Mouse (Mus musculus) myocyte (in vitro differentiated cells): Measurements from ENCODE around the gene Gm17428.

Experiments
- CEBPB ChIP-seq: IDR thresholded peaks from 2 replicates; pipeline ENCODE4 v1.6.1; 2011; ENCODE audit warnings: mild to moderate bottlenecking, moderate library complexity; ENCODE audit not compliant: poor library complexity, insufficient read depth, severe bottlenecking
- E2F4 ChIP-seq: IDR thresholded peaks from one replicate; pipeline ENCODE4 v1.6.1; 2011; ENCODE audit warnings: mild to moderate bottlenecking, control low read depth, moderate library complexity; ENCODE audit not compliant: insufficient read depth
- MAX ChIP-seq: IDR thresholded peaks from one replicate; pipeline ENCODE4 v1.6.1; 2011; ENCODE audit warnings: low read depth, mild to moderate bottlenecking, control low read depth
- MYOD1 ChIP-seq, 3 experiments: IDR thresholded peaks; one replicate each; pipeline ENCODE4 v1.6.1; 2011; ENCODE audit warnings: control low read depth in 2 of 3, low read depth in 2 of 3, mild to moderate bottlenecking in 2 of 3, moderate library complexity in 1 of 3; ENCODE audit not compliant: insufficient read length in 2 of 3, control insufficient read depth in 1 of 3
- MYOG ChIP-seq, 3 experiments: IDR thresholded peaks; one replicate each; pipeline ENCODE4 v1.6.1; 2011; ENCODE audit warnings: control low read depth in 2 of 3, low read depth in 2 of 3, mild to moderate bottlenecking in 2 of 3; ENCODE audit not compliant: insufficient read length in 2 of 3, control insufficient read depth in 1 of 3, insufficient read depth in 1 of 3
- POLR2A ChIP-seq: IDR thresholded peaks from one replicate; pipeline ENCODE4 v1.6.1; 2011; ENCODE audit warnings: low read depth, mild to moderate bottlenecking, control low read depth, moderate library complexity; ENCODE audit not compliant: insufficient read length
- POLR2AphosphoS2 ChIP-seq: IDR thresholded peaks from one replicate; pipeline ENCODE4 v1.6.1; 2011; ENCODE audit warnings: low read depth, control low read depth; ENCODE audit not compliant: insufficient read length
- TCF12 ChIP-seq: IDR thresholded peaks from one replicate; pipeline ENCODE4 v1.6.1; 2011; ENCODE audit warnings: mild to moderate bottlenecking, control low read depth; ENCODE audit not compliant: poor library complexity, insufficient read depth, severe bottlenecking
- USF1 ChIP-seq: IDR thresholded peaks from one replicate; pipeline ENCODE4 v1.6.1; 2011; ENCODE audit warnings: low read depth, mild to moderate bottlenecking, control low read depth, moderate library complexity

DNA sequence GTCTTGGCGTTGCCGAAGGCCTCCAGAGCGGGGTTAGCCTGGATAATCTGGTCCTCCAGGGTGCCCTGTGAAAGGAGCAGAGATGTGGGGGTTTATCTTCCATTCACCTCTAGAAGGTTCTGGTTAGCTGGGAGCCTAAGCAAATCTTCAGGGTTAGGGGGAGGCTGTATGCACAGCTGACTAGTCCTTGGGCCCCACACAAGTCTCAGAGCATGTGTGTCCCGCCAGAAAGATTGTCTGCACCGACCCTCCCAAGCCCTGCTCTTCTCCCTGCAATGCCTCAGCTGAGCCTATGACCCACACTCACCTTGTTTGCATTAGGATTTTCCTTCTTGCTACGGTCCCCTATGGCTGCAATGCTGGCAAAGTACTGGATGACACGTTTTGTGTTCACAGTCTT is 14.0 kb upstream of the Gm17428 start:
- TF ChIP-seq MYOD1 (IDR thresholded peaks at IDR 0.05; ENCODE audit: control insufficient read depth in 1 of 3, insufficient read length in 2 of 3, low read depth in 2 of 3) (no peak), USF1 (no peak), POLR2A (no peak), POLR2AphosphoS2 (no peak), MAX (no peak), E2F4 (no peak), TCF12 (no peak), MYOG (IDR thresholded peaks at IDR 0.05; ENCODE audit: control insufficient read depth in 1 of 3, insufficient read depth in 1 of 3, insufficient read length in 2 of 3, low read depth in 2 of 3) (no peak), CEBPB (no peak)
